ENCODE assay signal across 8 mouse cellular contexts in the genomic region with DNA sequence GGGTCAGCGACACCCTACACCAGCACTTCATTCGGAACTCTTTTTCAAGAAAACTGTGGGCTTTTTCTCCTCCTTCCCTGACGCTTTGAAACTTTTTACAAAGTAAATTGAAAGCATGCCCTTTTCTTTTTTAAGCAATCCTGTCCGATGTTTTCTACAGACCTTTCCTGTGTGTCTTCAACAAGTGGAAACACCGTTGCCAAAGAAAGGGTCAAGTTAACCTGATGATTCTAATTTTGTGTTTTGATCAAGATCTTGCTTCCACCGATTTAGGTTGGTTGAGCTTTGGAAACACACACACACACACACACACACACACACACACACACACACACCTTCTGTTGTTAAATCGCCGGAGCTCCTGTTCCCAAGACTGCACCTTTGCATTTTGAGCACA. TPM values are rescaled to one million over a fixed set of nuclear protein-coding genes. Genes with fewer than 3 reads are reported as not detected.
DNase-seq lines count a peak whose midpoint lies in the region; ATAC-seq and TF ChIP-seq lines count a peak whose summit lies in the region.

No protein-coding gene starts in this region.

- peaks cover 93% of the 10 kb centered on the region for H3K27me3 ChIP-seq in kidney, embryonic 15.5 days
- H3K27me3 ChIP-seq in intestine, embryonic 14.5 days (replicated peaks; ENCODE audit: control insufficient read depth, insufficient read depth, low read length): peaks cover 67% of the 10 kb centered on the region
- H3K27me3 ChIP-seq in midbrain, embryonic 16.5 days (ENCODE audit: control insufficient read depth, insufficient read depth, low read depth, low read length): peaks cover 30% of the 10 kb centered on the region

- no peak for TF ChIP-seq CTCF in embryonic fibroblast, embryonic 13.5 days (IDR thresholded peaks at IDR 0.05; ENCODE audit: borderline replicate concordance, insufficient read depth, low read length)

- H3K9ac ChIP-seq in kidney, embryonic 15.5 days: peak overlapping the region; percentile 41; the same call in 1 of the 2 replicates
- no peak overlapping the region for H3K9ac ChIP-seq in intestine, embryonic 14.5 days (ENCODE audit: low read length)
- H3K9ac ChIP-seq in midbrain, embryonic 16.5 days (ENCODE audit: low read depth, low read length): peak overlapping the region; percentile 68

- no peaks in the 10 kb centered on the region for H3K36me3 ChIP-seq in kidney, embryonic 15.5 days
- no peaks in the 10 kb centered on the region for H3K36me3 ChIP-seq in intestine, embryonic 14.5 days (ENCODE audit: control insufficient read depth, insufficient read depth, low read length)
- H3K36me3 ChIP-seq in midbrain, embryonic 16.5 days (ENCODE audit: control insufficient read depth, insufficient read depth, low read length): no peaks in the 10 kb centered on the region

- no peak for ATAC-seq in kidney, embryonic 15.5 days (replicated peaks; ENCODE audit: low FRiP score)
- ATAC-seq in intestine, embryonic 14.5 days (replicated peaks; ENCODE audit: low FRiP score, low TSS enrichment, low read depth): no peak
- ATAC-seq in midbrain, embryonic 16.5 days: no peak

- H3K4me2 ChIP-seq in kidney, embryonic 15.5 days: peak overlapping the region; percentile 98
- peak overlapping the region; percentile 96 for H3K4me2 ChIP-seq in intestine, embryonic 14.5 days (ENCODE audit: low read length)
- peak overlapping the region; percentile 98 for H3K4me2 ChIP-seq in midbrain, embryonic 16.5 days (ENCODE audit: low read length)

- TF ChIP-seq POLR2A in embryonic fibroblast, embryonic 13.5 days (IDR thresholded peaks at IDR 0.05; ENCODE audit: low read depth, low read length): no peak

- no peak overlapping the region for H3K27ac ChIP-seq in kidney, embryonic 15.5 days
- no peak overlapping the region for H3K27ac ChIP-seq in embryonic fibroblast, embryonic 13.5 days (ENCODE audit: insufficient read depth, low read length)
- H3K27ac ChIP-seq in intestine, embryonic 14.5 days (ENCODE audit: low read depth): no peak overlapping the region
- H3K27ac ChIP-seq in midbrain, embryonic 16.5 days (ENCODE audit: low read length): no peak overlapping the region

- peak overlapping the region; percentile 60 for H3K4me3 ChIP-seq in kidney, embryonic 15.5 days (replicated peaks)
- peak overlapping the region; percentile 19; the same call in 1 of the 2 replicates for H3K4me3 ChIP-seq in embryonic fibroblast, embryonic 13.5 days (ENCODE audit: insufficient read depth, low read length)
- H3K4me3 ChIP-seq in intestine, embryonic 14.5 days (ENCODE audit: low read depth, low read length): peak overlapping the region; percentile 38
- H3K4me3 ChIP-seq in midbrain, embryonic 16.5 days (ENCODE audit: low read depth, low read length): peak overlapping the region; percentile 66

- no peaks in the 10 kb centered on the region for H3K9me3 ChIP-seq in kidney, embryonic 15.5 days (replicated peaks)
- no peaks in the 10 kb centered on the region for H3K9me3 ChIP-seq in intestine, embryonic 14.5 days (ENCODE audit: control insufficient read depth, low read length)
- no peaks in the 10 kb centered on the region for H3K9me3 ChIP-seq in midbrain, embryonic 16.5 days (replicated peaks; ENCODE audit: control insufficient read depth, low read length, poor library complexity, severe bottlenecking)

- H3K4me1 ChIP-seq in kidney, embryonic 15.5 days: peaks cover 11% of the 10 kb centered on the region
- H3K4me1 ChIP-seq in embryonic fibroblast, embryonic 13.5 days (ENCODE audit: control insufficient read depth, insufficient read depth, low read length): no peaks in the 10 kb centered on the region
- H3K4me1 ChIP-seq in intestine, embryonic 14.5 days (replicated peaks; ENCODE audit: control insufficient read depth, insufficient read depth, low read length): peaks cover 3% of the 10 kb centered on the region; the same call in 1 of the 2 replicates
- peaks cover 22% of the 10 kb centered on the region for H3K4me1 ChIP-seq in midbrain, embryonic 16.5 days (ENCODE audit: control insufficient read depth, insufficient read depth, low read length)

- 11% methylated on average over 8 of the region's 8 CpGs for WGBS in kidney, embryonic 15.5 days
- WGBS in intestine, embryonic 14.5 days: 19% methylated on average over 8 of the region's 8 CpGs
- WGBS in midbrain, embryonic 16.5 days: 9% methylated on average over 8 of the region's 8 CpGs

- DNase-seq in kidney, postnatal 4 days: no peak
- DNase-seq in intestine, embryonic 14.5 days (ENCODE audit: low spot score): no peak
- DNase-seq in MN1 (ENCODE audit: low spot score): no peak
- DNase-seq in cerebellum, adult 18-20 months: no peak
- no peak for DNase-seq in retina, postnatal 1 day

RNA-seq across cellular contexts. Expression of a gene that starts 0.6 kb away (rescaled TPM):
- 2.9 and 5.9 TPM in 2 replicates for polyA plus RNA-seq in kidney, embryonic 15.5 days (2015; fragmentation: Nextera tagmentation; extraction: Ambion mirVana)
- 1.1 and 7.0 TPM in 2 replicates for polyA plus RNA-seq in embryonic fibroblast, embryonic 13.5 days (2011; ENCODE audit: insufficient read length, low read depth, missing spikeins)
- polyA plus RNA-seq in intestine, embryonic 14.5 days (2014; fragmentation: Nextera tagmentation; extraction: Ambion mirVana): 8.8 and 9.4 TPM in 2 replicates
- 3.2 and 4.4 TPM in 2 replicates for polyA plus RNA-seq in midbrain, embryonic 16.5 days (2015; fragmentation: Nextera tagmentation; extraction: Ambion mirVana)

RNA-seq across cellular contexts. Expression of a gene that starts 18.1 kb away (rescaled TPM):
- polyA plus RNA-seq in kidney, embryonic 15.5 days (2015; fragmentation: Nextera tagmentation; extraction: Ambion mirVana): 0.18 TPM in 1 of 2 replicates, not detected in the other
- polyA plus RNA-seq in embryonic fibroblast, embryonic 13.5 days (2011; ENCODE audit: insufficient read length, low read depth, missing spikeins): not detected in 2 replicates
- polyA plus RNA-seq in intestine, embryonic 14.5 days (2014; fragmentation: Nextera tagmentation; extraction: Ambion mirVana): 0.05 TPM in 2 replicates
- polyA plus RNA-seq in midbrain, embryonic 16.5 days (2015; fragmentation: Nextera tagmentation; extraction: Ambion mirVana): 0.06 TPM in 1 of 2 replicates, not detected in the other

RNA-seq across cellular contexts. Expression of a gene that starts 31.0 kb away (rescaled TPM):
- polyA plus RNA-seq in kidney, embryonic 15.5 days (2015; fragmentation: Nextera tagmentation; extraction: Ambion mirVana): not detected in 2 replicates
- not detected in 2 replicates for polyA plus RNA-seq in embryonic fibroblast, embryonic 13.5 days (2011; ENCODE audit: insufficient read length, low read depth, missing spikeins)
- not detected in 2 replicates for polyA plus RNA-seq in intestine, embryonic 14.5 days (2014; fragmentation: Nextera tagmentation; extraction: Ambion mirVana)
- 0.07 and 0.14 TPM in 2 replicates for polyA plus RNA-seq in midbrain, embryonic 16.5 days (2015; fragmentation: Nextera tagmentation; extraction: Ambion mirVana)

RNA-seq across cellular contexts. Expression of a gene that starts 55.8 kb away (rescaled TPM):
- 0.04 TPM in 2 replicates for polyA plus RNA-seq in kidney, embryonic 15.5 days (2015; fragmentation: Nextera tagmentation; extraction: Ambion mirVana)
- not detected in 2 replicates for polyA plus RNA-seq in embryonic fibroblast, embryonic 13.5 days (2011; ENCODE audit: insufficient read length, low read depth, missing spikeins)
- polyA plus RNA-seq in intestine, embryonic 14.5 days (2014; fragmentation: Nextera tagmentation; extraction: Ambion mirVana): 0.50 and 0.60 TPM in 2 replicates
- 0.83 and 1.1 TPM in 2 replicates for polyA plus RNA-seq in midbrain, embryonic 16.5 days (2015; fragmentation: Nextera tagmentation; extraction: Ambion mirVana)
